Mouse (Mus musculus): ENCODE measurements around the gene Prrx2. TPM values are rescaled to one million over a fixed set of nuclear protein-coding genes. Genes with fewer than 3 reads are reported as not detected.

The Prrx2 gene
- 1 to 10 TPM; 4.3 to 4.8 TPM for total RNA-seq (2021)
- long read RNA-seq, experiment 1, transcript Prrx2-201 (4 exons, 1,441 nt), result major isoform, 6 of 8 reads
- long read RNA-seq, experiment 1, partial matches to known transcripts, result 0 of 8 reads
- long read RNA-seq, experiment 1, other reads (novel, unspliced or antisense), result 1 of 8 reads
- long read RNA-seq, experiment 2, transcript Prrx2-201 (4 exons, 1,441 nt), result major isoform, 8 of 8 reads
- long read RNA-seq, experiment 2, partial matches to known transcripts, result 0 of 8 reads
- long read RNA-seq, experiment 2, other reads (novel, unspliced or antisense), result 0 of 8 reads

DNA sequence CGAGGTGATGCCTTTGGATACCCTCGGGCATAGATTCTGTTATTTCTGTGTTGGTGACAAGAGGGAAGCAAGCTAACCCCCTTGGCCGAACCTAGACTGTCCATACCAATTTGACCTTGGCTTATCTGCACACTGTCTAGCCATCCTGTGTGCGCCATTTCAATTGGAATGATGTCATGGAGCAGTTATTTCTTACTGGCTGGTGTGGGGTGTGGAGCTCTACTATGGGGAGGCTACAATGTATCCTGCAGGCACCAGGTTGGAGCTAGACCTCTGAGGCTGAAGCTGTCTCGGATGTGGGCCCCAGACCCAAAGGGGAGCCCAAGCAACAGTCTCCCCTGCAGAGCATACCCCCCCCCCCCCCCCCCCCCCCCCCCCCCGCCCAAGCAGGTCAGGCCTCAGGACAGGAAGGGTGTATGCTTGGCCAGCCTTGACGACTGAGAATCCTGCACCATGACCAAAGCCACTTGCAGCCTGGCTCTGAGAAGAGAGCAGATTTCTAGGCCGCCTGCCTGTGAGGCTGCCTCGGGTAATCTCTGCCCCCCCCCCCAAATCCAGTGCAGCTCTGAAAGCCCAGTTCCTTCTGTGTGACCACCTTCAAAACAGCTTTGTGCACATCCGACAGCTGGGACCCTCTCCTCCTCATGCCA, at the start of gene Prrx2:
Gene Prrx2 (plus strand): TSS at position 600 of the 650 bp plus-strand sequence.
- no peak for DNase-seq

DNA sequence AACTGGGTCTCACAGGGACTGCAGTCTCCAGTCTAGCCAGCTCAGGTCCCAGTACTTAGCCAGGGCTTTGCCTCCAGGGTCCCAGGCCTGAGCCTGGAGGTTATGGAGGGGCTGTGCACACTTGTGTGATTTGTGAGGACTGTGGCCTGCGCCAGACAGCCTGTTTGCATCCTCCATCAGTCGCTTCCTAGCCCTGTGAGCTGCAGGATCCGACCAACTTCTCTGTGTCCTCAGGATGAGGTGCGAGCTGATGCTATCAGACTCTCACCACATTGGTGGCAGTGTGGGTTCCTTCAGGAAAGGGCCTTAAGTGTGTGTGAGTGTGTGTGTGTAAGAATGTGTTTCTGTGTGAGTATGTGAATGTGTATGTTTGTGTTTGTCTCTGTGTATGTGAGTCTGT, 47.3 kb upstream of the Prrx2 start:
- no peak for DNase-seq

DNA sequence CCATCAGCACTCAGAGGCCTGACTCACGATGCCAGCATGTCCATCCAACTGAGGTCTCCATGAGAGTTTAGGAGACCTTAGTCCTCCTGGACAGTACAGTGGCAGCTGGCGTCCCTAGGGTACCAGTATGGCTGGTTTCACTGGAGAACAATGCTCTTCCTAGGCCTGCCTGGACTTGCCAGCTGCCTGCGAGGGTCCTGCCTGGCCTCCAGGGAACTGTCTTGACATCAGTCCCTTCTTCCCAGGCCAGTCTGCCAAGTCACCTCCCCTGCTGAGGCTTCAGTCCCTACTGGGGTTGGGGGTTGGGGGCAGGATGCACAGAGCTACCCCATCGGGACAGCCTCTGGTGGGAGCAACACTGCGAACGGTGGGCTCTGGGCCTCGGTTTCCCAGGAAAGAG, 42.7 kb upstream of the Prrx2 start:
- no peak for DNase-seq

DNA sequence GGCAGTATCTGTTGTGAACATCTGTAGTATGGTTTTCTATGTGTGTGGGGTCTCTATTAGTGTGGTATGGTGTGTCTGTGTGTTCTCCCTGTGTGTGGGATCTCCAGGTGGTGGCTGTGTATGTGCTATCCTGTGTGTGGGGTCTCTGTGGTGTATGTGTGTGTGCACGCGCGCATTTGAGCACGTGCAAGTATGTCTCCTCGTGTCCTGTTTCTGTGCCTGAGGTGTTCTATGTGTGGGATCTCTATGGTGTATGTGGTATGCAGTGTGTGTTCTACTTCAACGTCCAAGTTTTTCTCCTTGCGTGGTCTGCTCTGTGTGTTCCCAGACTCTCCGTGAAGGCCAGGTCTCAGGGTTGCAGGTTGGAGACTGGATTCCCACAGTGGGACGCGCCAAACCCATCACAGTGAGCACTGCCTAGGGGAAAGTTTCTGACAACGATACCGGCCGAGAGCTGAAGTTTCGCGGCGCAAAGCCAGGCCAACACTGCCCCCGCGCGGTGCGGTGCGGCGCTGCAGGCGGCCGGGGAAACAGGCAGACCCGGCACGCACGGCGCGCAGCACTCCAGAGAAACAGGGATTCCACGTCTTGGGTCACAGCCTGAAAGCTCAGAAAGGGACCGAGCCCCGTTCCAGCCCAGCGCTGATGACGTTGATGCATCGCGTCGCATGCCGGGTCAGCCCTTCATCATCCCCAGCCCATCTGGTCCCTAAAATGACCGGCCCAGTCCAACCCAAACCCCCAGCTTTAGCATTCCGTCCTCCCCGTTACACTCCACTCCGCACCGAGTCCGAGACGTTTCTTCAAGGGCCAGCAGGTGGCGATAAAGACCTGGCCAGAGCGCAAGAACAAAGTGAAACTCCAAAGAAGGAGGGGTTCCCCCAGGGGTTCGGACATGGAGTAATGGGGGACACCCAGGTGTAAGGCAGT, 40.3 kb upstream of the Prrx2 start:
- DNase-seq, result peak; percentile 98

DNA sequence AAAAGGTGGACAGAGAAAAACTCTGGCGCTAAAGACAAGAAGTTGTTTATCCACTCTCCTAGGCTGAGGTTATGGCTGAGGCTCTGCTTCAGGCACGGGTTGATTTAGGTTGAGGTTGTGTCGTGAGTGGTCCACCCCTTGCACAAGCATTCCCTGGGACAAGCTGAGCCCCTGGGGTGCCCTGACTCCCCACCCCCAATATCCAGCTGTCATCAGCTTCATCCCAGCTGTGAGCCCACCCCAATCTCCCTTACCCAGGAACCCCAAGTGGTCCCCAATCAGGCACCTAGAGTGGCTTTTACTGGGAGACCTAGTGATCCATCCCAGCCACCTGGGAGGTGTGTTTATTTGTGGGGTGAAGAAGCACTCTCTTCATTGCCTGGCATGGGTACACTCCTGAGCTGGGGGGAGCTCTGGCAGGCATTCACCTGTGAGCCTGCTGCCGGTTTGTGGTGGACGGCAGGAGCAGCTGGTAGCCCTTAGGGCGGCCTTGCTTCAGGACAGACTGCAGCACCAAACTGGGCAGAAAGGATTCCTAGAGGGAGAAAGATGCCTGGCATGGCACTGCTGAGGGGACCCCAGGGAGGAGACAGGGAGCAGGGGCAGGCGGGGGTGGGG, 39.4 kb upstream of the Prrx2 start:
- DNase-seq, result no peak

DNA sequence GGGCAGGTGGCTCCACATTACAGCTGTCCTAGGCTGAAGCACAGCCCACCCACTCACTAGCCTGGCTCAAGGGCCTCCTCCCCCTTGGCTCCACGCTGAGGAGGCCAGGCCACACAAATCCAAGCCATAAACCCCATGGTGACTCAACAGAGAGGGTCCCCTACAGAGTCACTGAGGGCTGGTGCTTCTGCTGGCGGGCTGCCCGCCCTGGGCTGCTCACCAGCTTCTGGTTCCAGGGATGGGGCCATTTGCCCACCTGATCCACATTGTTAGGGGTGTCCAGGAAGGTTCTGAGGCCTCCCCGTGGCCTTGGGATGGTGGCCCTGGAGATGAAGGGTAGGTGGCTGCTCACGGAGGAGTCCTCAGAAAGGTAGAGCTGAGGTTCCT, 38.9 kb upstream of the Prrx2 start:
- no peak for DNase-seq

DNA sequence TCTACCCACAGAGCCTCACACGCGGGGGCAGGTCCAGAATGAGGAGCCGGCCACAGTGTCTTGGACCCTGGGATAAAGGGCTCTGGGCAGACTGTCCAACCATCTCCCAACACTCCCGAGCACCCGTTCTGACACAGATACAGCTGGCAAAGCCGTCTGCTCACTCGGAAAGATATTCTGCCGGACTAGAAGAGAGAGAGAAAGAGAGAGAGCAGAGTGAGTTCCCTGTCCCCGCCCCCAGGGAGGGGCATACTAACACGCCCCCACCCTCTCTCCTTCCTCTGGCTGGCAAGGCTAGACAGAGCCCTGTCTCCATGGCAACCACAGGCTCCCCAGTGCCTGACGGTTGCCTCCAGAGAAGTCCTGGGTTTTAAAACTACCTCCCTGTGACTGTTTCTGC, 38.4 kb upstream of the Prrx2 start:
- DNase-seq, result peak; percentile 61

DNA sequence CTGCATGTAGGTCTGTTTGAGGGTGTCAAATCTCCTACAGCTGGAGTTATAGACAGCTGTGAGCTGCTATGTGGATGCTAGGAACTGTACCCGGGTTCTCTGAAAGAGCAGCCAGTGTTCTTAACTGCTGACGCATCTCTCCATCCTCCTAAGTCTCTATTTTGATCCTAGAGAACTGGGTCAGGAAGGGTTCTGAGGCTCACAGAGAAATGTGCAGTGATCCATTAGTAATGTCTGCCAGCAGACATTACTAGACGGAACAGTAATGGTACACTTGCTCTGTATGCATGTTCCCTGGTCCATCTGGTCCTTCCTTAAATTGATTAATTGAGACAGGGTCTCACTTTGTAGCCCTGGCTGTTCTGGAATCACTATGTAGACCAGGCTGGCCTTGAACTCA, 35.3 kb upstream of the Prrx2 start:
- no peak for DNase-seq

DNA sequence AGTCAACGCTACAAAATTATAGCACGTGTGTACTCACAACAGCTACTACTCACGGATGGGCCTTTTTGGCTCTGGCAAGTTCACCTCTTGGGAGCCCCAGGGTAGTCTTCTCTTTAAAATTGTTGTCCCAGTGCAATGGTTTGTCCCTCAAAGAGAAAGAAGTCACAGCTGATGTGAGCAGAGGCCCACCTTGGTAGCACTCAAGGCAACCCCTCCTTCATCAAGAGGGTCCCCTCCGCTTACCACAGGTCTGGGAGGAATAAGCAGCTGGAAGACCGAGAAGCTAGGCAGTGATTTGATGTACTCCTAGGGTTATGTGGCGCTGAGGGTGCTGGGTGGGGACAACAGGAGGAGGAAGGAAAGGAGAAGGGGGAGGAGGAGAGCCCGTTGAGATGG, 34.1 kb upstream of the Prrx2 start:
- DNase-seq, result no peak

DNA sequence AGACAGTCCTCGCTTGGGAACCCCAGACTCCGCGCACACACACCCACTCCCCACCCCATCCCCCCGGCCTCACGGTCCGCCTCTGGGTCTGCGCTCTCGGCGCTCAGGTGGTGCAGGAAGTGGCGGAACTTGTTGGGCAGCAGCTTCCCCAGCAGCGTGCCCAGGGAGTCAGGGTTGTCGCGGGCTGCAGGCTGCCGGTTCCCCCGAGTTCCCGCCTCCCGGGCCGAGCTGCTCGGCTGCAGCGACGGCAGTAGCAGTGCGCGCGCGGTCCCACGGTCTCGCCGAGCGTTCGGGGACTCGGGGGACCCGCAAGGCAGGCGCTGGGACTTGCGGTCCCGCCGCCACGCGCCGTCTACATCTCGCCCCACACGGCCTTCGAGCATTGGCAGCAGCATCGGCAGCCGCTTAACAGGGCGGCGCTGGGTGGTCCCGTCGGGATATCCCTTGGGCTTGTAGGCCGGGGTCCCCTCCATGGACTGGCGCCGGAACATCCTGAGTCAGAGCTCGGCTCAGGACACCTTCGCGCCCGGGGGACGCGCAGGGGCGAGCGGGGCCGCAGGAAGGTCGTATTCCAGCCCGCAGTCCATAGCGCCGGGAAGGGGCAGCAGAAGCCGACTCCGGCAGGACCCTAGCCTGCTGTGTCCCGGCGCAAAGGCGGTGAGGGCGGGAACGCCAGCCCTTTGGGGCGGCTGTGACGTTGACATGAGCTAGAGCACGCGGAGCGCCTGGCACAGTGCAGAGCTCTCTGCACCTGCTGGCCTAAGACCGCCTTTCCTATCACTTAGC, 33.5 kb upstream of the Prrx2 start:
- DNase-seq, result peak; percentile 43

DNA sequence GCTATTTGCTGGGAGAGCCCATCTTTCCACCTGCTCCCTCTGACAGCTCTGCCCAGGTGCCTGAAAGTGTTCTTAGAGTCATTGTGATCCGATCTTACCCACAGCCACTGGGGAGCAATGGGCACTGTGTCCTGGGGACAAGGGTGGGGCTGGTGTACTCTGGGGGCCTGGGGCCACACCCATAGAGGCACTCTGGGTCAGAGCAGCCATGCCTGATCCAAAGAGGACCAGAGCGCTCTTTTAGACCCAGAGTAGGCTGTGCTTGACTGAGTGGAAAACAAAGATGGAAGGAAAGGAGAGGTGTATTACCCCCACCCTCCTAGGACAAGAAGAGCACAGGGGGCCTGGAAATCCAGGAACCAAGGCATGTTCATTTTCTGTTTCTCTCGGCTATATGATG, 31.2 kb upstream of the Prrx2 start, which contains the start of gene 1700001O22Rik:
Gene 1700001O22Rik (minus strand): TSS at position 58 of the 400 bp plus-strand sequence.
- no peak for DNase-seq

DNA sequence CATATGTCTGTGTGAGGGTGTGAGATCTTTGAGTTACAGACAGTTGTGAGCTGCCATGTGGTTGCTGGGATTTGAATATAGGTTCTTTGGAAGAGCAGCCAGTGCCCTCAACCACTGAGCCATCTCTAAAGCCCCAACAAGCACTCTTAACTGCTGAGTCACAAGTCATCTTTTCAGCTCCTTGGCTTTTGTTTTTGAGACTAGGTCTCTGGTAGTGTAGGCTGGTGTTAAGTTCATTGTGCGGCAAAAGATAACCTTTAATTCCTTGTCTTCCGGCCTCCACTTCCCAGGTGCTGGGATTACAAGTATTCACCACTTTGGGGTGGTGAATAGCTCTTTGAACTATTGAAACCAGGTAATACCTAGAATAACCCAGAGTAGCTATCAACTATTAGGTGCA, 28.8 kb upstream of the Prrx2 start:
- no peak for DNase-seq

DNA sequence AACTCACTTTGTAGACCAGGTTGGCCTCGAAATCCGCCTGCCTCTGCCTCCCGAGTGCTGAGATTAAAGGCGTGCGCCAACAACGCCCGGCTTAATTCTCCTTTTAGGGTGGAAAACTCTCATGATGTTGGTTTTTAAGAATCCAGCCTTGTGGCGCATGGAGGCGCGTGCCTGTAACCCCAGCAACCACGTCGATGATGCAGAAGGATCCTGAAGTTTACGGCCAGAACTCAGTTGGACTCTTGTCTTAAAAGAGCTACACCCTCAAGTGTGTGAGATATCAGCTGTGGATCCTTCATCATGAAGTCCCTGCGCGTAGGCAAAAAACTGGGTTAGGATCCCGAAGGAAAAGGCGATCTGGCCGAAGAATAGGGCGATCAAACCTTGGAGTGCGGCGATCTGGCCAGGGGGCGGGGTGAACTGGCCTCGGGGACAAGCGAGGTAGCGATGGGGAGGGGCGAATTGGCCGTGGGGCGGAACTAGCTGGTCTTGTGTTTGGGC, 27.6 kb upstream of the Prrx2 start:
- DNase-seq, result no peak

DNA sequence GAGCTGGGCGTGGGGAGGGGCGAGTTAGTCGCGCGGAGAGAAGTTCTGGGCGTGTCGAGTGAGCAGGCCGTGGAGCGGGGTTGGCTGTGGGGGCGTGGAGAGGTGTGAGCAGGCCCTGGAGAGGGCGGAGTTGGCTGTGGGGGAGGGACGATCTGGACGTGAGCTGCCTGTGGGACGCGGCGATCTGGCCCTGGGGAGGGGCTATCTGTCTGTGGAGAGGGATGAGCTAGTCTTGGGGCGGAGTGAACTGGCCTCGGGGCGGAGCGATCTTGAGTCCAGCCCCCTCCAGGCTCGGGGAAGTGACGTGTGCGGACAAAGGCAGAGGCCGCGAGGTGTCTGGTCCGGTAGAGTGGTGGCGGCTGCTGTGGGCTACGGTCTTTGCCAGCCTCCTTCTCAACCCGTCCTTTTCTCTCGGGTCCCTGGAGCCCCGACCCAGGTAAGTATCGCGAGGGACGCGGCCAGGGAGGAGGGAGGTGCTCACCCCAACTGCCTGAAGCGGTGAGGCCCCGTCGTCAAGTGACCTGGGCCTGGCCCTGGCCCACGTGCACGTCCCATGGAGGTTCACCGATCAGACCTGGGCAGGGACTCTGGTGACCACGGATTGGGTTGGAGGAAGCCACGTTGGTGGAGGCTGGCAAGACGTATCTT, 27.0 kb upstream of the Prrx2 start, which contains the start of gene Ntmt1:
Gene Ntmt1 (plus strand): TSS at position 179 of the 648 bp plus-strand sequence.
- peak; percentile 98 for DNase-seq

DNA sequence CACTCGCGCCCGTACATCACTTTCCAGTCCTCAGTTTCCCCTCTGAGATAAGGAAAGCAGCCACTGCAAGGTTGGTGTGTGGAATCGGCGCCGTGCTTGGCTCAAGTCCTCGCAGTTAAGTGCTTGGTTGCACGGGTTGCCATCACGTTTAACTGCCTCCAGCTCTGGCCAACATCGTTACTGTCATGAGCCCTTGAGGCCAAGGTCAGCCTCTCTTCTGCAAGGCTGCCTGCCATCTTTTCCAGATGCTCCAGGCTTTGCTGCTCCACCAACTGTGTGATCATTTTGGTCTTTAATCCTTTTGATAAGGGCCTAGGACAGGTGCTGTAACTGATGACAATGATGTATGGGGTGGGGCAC, 26.5 kb upstream of the Prrx2 start:
- DNase-seq, result peak; percentile 18

DNA sequence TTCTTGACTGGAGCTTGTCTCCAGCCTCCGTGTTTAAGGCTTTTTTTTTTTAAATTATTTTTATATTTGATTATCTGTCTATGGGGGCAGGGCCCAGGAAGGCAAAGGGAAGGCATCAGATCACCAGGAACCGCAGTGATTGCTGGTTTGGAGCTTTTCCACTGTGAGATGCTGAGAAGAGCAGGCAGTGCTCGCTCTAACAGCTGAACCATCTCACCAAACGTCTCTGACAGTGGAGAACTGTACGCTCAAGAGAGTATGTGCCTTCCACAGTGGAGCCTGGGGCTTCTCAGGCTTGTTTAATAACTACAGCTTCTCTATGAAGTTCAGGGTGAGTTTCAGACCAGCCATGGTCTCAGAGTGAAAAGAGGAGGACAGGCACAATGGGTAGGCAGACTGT, 25.3 kb upstream of the Prrx2 start:
- DNase-seq, result no peak

DNA sequence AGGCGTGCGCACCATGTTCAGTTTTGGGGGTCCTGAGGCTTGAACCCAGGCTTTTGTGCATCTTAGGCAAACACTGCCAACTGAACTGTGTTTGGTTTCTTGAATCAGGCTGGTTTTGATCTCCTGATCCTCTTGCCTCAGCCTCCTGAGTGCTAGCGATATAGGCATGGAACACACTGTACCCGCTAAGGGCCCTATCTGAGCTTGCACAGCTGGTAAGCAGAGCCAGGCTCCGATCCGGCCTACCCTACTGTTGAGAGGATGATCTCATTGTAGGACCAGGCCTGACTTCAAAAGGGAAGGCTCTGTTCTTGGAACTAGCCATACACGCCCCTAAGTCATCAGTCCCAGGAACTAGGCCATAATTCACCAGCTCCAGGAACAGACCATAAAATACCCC, 24.2 kb upstream of the Prrx2 start:
- DNase-seq, result no peak

DNA sequence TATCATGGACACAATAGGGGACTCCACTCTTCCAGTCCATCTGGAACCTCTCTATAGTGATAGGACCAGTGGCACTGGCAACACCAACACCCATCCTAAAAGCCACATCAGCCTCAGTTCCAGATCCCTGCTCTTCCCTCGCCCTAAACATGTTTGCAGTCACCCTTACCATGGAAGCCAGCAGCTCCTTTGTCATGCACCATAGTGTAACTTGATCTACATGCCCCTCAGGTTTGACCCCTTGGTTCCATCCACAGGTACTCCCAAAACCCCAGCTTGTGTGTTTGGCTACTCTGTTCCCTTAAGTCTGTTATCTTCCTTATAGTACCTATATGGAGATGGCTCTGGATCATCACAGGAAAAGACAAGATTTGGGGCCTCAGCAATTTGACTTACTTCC, 18.4 kb upstream of the Prrx2 start:
- DNase-seq, result no peak

DNA sequence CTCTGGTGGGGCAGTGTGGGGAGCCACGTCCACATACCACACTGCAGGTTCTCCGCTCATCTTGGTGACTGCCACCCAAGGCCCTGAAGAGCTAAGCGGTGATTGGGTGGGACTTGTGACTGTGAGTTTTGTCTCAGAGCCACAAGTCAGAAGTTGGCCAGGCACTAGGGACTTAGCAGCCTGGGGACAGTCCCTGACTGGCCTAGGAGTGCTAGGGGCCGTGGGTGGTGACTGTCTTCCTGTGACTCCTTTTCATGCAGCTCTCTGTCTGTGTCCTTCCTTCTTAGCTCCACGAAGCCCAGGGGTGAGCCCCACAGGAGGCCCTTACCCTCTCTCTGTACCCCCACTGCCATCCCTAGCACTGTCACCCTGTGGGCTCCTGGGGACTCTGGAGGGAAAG, 14.9 kb upstream of the Prrx2 start:
- no peak for DNase-seq

DNA sequence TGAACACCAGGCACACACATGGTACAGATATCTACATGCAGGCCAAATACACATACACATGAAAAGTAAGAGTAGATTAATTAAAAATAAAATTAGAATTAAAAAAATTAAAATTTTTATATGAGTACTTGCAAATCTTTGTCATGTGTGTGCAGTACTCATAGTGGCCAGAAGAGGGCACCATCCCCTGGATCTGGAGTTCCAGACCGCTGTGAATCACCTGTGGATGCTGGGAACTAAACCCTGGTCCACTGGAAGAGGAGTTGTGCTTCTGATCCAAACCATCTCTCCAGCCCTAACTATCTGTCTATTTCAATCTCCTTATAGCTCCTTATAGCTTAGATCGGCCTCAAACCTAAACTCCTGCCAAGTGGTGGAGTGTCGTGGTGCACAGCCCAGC, 13.7 kb upstream of the Prrx2 start:
- no peak for DNase-seq

DNA sequence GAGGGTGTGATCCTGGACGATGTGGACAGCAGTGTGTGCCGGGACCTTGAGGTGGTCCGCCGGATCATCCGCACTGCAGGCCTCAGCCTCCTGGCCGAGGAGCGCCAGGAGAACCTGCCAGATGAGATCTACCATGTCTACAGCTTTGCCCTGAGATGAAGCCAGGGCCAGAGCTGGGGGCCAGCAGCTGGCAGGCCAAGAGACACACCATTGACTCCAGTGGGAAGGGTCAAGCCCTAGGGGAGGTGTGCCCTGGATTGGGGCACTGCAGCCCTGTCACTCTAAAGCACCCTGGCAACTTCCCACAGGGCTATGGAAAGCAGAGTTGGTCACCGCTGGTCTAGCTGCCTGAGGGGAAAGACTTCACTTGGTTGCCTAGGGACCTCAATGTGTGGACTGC, 12.3 kb upstream of the Prrx2 start:
- DNase-seq, result no peak
